Mouse (Mus musculus) limb, embryonic 14.5 days (tissue): ENCODE results near the gene Lrrc1. TPM values are rescaled to one million over a fixed set of nuclear protein-coding genes. Genes with fewer than 3 reads are reported as not detected.
A peak's percentile ranks its signal among the peaks of the same experiment; 100 is the strongest.

Experiments used
- ATAC-seq: fragments of 200-750 bp; cut with Nextera tagmentation; 2 replicates; pipeline ENCODE4 v1.8.0; 2017; ENCODE audit warnings: low read depth, moderate number of reproducible peaks, moderate TSS enrichment; ENCODE audit not compliant: low FRiP score
- DNase-seq: peaks from one replicate; pipeline ENCODE4 v3.0.0-alpha.2; 2015; ENCODE audit warnings: low spot score
- H3K27ac ChIP-seq: fragments of 300-500 bp; sonication (generic); replicated peaks from 2 replicates; pipeline ENCODE4 v1.5.1; 2014; ENCODE audit warnings: low read depth, mild to moderate bottlenecking, low read length, moderate library complexity, mixed read lengths
- H3K27me3 ChIP-seq: fragments of 300-500 bp; sonication (generic); 2 replicates; pipeline ENCODE4 v1.6.1; 2014; ENCODE audit warnings: low read length, mixed read lengths; ENCODE audit not compliant: control insufficient read depth, insufficient read depth
- H3K36me3 ChIP-seq: fragments of 300-500 bp; sonication (generic); 2 replicates; pipeline ENCODE4 v1.6.1; 2014; ENCODE audit warnings: mild to moderate bottlenecking, low read length, moderate library complexity, mixed read lengths; ENCODE audit not compliant: control insufficient read depth, insufficient read depth
- H3K4me1 ChIP-seq: fragments of 300-500 bp; sonication (generic); 2 replicates; pipeline ENCODE4 v1.6.1; 2014; ENCODE audit warnings: antibody characterized with exemption, low read length, mixed read lengths; ENCODE audit not compliant: control insufficient read depth, insufficient read depth
- H3K4me2 ChIP-seq: fragments of 300-500 bp; sonication (generic); replicated peaks from 2 replicates; pipeline ENCODE4 v1.6.1; 2014; ENCODE audit warnings: low read depth, mild to moderate bottlenecking, low read length, moderate library complexity; ENCODE audit not compliant: severe bottlenecking
- H3K4me3 ChIP-seq: fragments of 300-500 bp; sonication (generic); replicated peaks from 2 replicates; pipeline ENCODE4 v1.5.1; 2014; ENCODE audit warnings: low read length
- H3K9ac ChIP-seq: fragments of 300-500 bp; sonication (generic); 2 replicates; pipeline ENCODE4 v1.6.1; 2014; ENCODE audit warnings: mild to moderate bottlenecking, low read depth, low read length, moderate library complexity; ENCODE audit not compliant: severe bottlenecking
- H3K9me3 ChIP-seq: fragments of 300-500 bp; sonication (generic); 2 replicates; pipeline ENCODE4 v1.6.1; 2016; ENCODE audit warnings: low read length; ENCODE audit not compliant: control insufficient read depth
- POLR2A ChIP-seq: fragments of 200-500 bp; IDR thresholded peaks from 2 replicates; pipeline ENCODE4 v1.8.0; 2012; ENCODE audit warnings: inconsistent platforms, mild to moderate bottlenecking, moderate library complexity, borderline replicate concordance; ENCODE audit not compliant: insufficient read depth, insufficient read length; ENCODE audit errors: extremely low read depth
- WGBS: fragments of 180-500 bp; shearing (Covaris S2); extraction: QIAGEN DNeasy Blood & Tissue Kit; methylation state at CpG from one replicate; pipeline ENCODE4 v1.1.7; 2014; 5-methylcytosine and 5-hydroxymethylcytosine counted together
- polyA plus RNA-seq, 2 experiments: library from polyadenylated mRNA; depleted of rRNA in 1 of 2; stranded (reverse) in 1 of 2; unstranded in 1 of 2; fragments of >200 nt; fragmentation: Nextera tagmentation in 1 of 2; extraction: Ambion mirVana in 1 of 2; gene quantifications; 2 replicates each; pipeline versions ENCODE4 v1.2.1 to v1.2.3; 2012 to 2014

Lrrc1 gene
- polyA plus RNA-seq, 2 experiments = 16.8 to 26.6 TPM

GRCm38 (mm10) chr9:77543351-77544321 is 1.0 kb downstream of the Lrrc1 start:
- no peak overlapping the region for H3K27ac ChIP-seq

GRCm38 (mm10) chr9:77541556-77541955 is 3.1 kb downstream of the Lrrc1 start:
- no peak overlapping the region for H3K27ac ChIP-seq
- no peak for ATAC-seq
- DNase-seq = no peak
- H3K9me3 ChIP-seq = no peaks in the 10 kb centered on the region
- no peaks in the 10 kb centered on the region for H3K27me3 ChIP-seq
- H3K4me2 ChIP-seq = no peak overlapping the region
- H3K4me3 ChIP-seq = no peak overlapping the region
- H3K9ac ChIP-seq = no peak overlapping the region
- H3K36me3 ChIP-seq = no peaks in the 10 kb centered on the region
- no peak for TF ChIP-seq POLR2A
- peaks cover 14% of the 10 kb centered on the region; the same call in 1 of the 2 replicates for H3K4me1 ChIP-seq
- 90% methylated on average over 7 of the region's 7 CpGs for WGBS

More at GRCm38 (mm10) chr9:77543351-77544321, 1.0 kb downstream of the Lrrc1 start:
- Histone ChIP-seq H3K27me3 (no peaks in the 10 kb centered on the region), H3K4me2 (peak overlapping the region; percentile 95), H3K4me1 (peaks cover 14% of the 10 kb centered on the region; the same call in 1 of the 2 replicates), H3K9me3 (no peaks in the 10 kb centered on the region), H3K9ac (peak overlapping the region; percentile 72), H3K4me3 (peak overlapping the region; percentile 80), H3K36me3 (no peaks in the 10 kb centered on the region)
- 1% methylated on average over 40 of the region's 40 CpGs for WGBS
- TF ChIP-seq POLR2A = no peak
- 0 out of 2 replicates have a peak, but pooled peaks have one; percentile 7 for ATAC-seq
- peak; percentile 21 for DNase-seq

DNA sequence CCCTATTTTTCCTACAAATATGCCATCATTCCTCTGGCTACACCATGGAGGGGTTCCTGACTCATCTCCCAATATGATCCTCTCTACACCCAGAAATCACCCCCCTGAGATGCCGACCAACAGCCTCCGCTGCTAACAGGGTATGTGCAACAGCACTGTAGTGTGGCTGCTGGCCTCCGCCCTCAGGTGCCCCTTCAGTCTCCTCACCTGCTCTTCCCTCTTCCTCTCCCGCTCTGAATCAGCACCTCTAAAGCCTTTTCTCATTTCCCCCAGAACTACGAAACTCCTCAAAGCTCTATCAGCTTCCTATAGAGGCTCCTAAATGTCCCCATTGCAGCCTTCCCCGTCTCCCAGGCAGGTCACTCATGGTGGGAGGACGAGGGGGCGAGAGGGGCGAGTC is 5.4 kb downstream of the Lrrc1 start:
- Histone ChIP-seq H3K9me3 (no peaks in the 10 kb centered on the region), H3K9ac (no peak overlapping the region), H3K36me3 (no peaks in the 10 kb centered on the region), H3K4me1 (peaks cover 9% of the 10 kb centered on the region; the same call in 1 of the 2 replicates), H3K27me3 (no peaks in the 10 kb centered on the region), H3K4me3 (no peak overlapping the region), H3K4me2 (no peak overlapping the region), H3K27ac (no peak overlapping the region)
- DNase-seq = no peak
- 89% methylated on average over 9 of the region's 9 CpGs for WGBS
- ATAC-seq = no peak
- no peak for TF ChIP-seq POLR2A

DNA sequence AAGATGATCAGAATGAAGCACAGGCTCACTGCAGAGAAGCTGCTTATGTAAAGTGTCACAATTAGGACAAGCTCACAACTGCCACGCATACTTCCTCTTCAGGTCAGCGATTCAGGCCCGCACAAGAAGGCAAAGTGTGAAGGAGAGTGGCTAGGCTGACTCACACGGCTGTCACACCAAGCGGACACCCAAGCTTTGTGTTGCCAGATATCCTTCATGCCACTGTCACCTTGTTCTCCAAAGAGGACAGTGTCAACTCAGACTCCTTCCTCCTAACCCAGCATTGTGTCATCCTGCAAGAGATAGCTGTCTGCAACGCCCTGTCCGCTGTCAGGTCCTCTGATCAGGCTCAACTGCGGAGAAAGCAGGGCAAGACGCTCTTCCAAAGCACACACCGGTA is 7.3 kb downstream of the Lrrc1 start:
- H3K27me3 ChIP-seq = no peaks in the 10 kb centered on the region
- no peak overlapping the region for H3K27ac ChIP-seq
- ATAC-seq (no peak), DNase-seq (no peak)
- no peak overlapping the region for H3K9ac ChIP-seq
- no peaks in the 10 kb centered on the region for H3K9me3 ChIP-seq
- peaks cover 3% of the 10 kb centered on the region; the same call in 1 of the 2 replicates for H3K4me1 ChIP-seq
- H3K4me3 ChIP-seq = no peak overlapping the region
- no peak overlapping the region for H3K4me2 ChIP-seq
- WGBS = 84% methylated on average over 10 of the region's 10 CpGs
- TF ChIP-seq POLR2A = no peak
- no peaks in the 10 kb centered on the region for H3K36me3 ChIP-seq

GRCm38 (mm10) chr9:77536832-77537231 is 7.8 kb downstream of the Lrrc1 start:
- Histone ChIP-seq H3K4me2 (no peak overlapping the region), H3K27me3 (no peaks in the 10 kb centered on the region), H3K27ac (no peak overlapping the region), H3K9me3 (no peaks in the 10 kb centered on the region), H3K4me3 (no peak overlapping the region), H3K36me3 (no peaks in the 10 kb centered on the region), H3K4me1 (no peaks in the 10 kb centered on the region; the same call in 1 of the 2 replicates), H3K9ac (no peak overlapping the region)
- WGBS = 74% methylated on average over 7 of the region's 7 CpGs
- DNase-seq (no peak), ATAC-seq (no peak)
- no peak for TF ChIP-seq POLR2A
